Mouse (Mus musculus) telencephalon, adult 2 months (tissue): Measurements from ENCODE around the gene Usp32.
"Not testable (repeated sequence)": the region's sequence is repeated elsewhere in the genome, so short reads cannot be mapped to it uniquely, and the experiment has no call there.

Experiments used
- DNase-seq: peaks from one replicate; pipeline ENCODE4 v3.0.0-alpha.2; 2011; ENCODE audit warnings: low read depth, low spot score

The Usp32 gene

GRCm38 (mm10) chr11:85139581-85140540 is at the start of gene Usp32:
Gene Usp32, minus strand, starts transcription at chr11:85140161.
- peak; percentile 95 for DNase-seq

DNA sequence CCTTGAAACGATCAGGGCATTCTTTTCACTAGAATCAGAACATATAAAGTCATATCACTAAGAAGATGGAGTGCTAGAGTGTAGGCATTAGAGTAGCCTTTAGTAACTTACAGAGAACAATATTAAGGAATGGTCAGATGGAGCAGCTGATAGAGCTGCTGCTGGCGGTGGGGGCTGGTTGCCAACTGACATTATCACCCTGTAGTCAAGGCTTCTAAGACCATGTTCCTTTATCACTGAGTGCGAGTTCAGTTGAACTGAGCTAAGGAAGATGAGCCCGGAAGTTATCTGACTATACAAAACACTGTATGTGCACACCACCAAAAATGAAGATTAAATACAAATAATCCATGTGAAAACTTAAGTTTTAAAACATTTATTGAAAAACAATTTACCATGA is 49.1 kb upstream of the Usp32 start:
- no peak for DNase-seq

GRCm38 (mm10) chr11:85184839-85185238 is 44.9 kb upstream of the Usp32 start:
- DNase-seq: no peak

DNA sequence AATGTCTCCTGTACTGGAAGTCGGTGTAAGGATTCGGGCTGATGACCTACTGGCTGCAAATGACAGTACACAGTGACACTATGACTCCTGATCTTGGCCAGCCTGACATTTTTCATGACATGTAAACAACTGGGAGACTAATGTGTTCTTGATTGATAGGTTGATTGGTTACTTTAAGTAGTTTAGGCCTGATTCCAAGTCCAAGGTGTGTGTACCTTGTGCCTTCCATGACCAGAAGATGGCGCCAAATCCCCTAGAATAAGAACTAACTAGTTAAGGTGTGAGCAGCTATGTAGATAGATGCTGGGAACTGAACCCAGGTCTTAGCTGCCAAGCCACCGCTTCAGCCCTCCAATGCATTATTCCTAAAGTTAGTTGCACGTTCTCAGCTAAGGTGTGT is 44.1 kb upstream of the Usp32 start:
- DNase-seq: peak; percentile 17

DNA sequence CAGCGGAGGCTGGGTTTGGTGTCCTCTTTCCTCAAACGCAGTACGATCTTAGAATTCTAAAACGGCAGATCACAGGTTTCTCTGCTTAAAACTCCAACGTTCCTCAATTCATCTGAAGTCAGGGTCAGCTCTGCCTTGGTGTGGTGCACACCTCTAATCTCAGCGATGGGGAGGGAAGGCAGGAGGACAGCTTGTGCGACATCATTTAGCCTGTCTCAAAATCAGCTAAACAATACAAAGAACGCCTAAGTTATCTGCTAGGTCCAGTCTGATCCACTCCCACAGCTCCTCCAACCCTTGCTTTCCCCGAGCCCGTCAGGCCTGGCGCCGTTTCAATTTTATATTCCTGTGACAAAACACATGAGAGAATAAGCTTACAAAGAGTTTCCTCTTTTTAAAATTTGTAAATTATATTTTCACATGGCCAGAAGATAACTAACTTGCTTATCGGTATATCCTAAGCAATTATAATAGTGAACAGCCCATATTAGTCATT is 43.4 kb upstream of the Usp32 start:
- no peak for DNase-seq

- peak; percentile 32 for DNase-seq
Observed at GRCm38 (mm10) chr11:85182617-85183283, 42.8 kb upstream of the Usp32 start.

DNA sequence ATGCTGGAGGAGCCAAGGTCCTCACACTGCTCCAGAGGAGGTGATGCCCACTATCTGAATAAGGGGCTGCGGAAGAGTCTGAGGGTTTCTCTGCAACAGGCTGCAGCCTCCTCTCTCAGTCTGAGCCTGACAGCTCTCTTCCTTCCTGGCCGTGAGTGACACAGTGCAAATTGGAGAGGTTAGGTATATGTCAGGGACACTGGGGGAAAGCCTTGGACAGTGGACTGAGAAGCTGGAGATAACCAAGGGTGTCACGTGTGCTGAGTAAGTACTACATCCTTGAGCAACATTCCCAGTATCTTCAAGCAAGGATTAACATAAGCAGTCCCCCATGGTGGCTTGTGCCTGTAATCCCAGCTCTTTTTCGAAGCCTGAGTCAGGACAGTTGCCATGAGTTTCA is 38.5 kb upstream of the Usp32 start:
- DNase-seq: no peak

GRCm38 (mm10) chr11:85177761-85178160 is 37.8 kb upstream of the Usp32 start:
- DNase-seq: no peak

- DNase-seq: no peak
Observed at GRCm38 (mm10) chr11:85175941-85176340, 36.0 kb upstream of the Usp32 start.

DNA sequence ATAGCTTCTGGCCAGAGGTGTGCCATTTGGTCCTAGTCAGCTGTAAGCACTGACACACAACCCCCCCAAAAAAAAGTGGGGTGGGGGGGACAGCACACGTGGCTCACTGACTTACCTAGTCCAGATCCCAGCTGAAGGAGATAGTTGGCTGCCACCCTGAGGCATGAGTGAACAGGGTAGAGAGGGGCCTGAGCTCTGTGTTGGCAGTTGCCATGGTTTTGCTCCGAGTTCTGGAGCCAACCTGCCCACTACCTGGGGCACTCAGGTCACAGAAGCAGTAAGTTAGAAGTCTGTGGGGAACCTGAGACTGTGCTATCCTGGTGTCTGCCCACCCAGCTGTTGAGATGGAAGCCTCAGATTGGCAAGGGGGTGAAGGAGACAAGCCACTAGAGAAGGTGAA is 30.9 kb upstream of the Usp32 start:
- no peak for DNase-seq

DNA sequence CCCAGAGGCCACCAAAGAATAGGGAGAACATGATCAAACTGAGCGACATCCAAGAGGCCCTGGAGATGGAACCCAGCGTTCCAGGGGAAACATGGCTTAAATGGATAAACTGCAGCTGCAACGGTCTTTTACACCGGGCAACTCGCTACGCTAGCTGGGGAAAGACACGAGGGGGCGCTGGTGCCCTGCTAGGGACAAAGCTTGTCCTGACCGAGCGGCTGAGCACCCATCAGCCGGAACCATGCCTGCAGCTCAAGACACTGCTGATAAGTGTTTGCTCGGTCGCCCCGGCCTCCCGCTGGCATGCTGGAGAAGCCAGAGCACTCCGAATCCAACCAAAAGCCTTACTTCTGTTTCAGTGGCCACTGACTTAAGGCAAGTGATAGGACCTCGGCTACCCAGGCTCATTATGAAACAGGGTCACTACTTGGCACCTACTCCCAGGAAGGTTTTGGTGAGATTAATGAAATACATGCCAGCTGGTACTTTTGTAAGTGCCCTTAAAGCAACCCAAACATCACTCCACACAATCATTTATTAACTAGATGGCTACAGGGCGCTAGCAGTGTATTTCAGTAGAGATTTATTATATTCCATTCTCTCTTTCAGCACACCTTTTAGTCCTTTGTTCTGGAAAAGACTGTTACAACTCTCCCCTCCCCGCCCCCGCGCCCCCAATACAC is 30.2 kb upstream of the Usp32 start, which contains the start of gene 1700125H20Rik:
Gene 1700125H20Rik (plus strand): TSS at position 347 of the 683 bp plus-strand sequence.
- DNase-seq: peak; percentile 43

DNA sequence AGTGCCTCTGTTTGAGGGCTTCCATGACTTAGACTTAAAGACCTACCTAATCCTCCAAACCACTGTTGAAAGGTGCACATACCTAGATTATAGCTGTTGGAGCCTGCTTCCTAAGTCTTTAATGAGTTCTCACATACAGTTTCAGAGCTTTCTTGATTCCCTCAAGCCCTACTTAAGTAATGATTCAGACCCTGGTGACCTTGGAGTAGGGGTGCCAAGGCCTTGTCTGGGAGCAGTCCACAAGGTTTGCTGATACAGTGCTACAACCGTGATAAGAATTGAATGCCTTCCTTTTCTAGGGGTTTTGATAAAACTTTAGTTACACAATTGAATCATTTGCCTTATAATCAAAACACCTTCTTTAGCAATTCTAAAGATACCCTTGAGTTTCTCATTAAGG is 27.5 kb upstream of the Usp32 start:
- DNase-seq: no peak

- no peak for DNase-seq
Observed at GRCm38 (mm10) chr11:85164371-85164770, 24.4 kb upstream of the Usp32 start.

- DNase-seq: not testable (repeated sequence)
Observed at GRCm38 (mm10) chr11:85163014-85163413, 23.1 kb upstream of the Usp32 start.

DNA sequence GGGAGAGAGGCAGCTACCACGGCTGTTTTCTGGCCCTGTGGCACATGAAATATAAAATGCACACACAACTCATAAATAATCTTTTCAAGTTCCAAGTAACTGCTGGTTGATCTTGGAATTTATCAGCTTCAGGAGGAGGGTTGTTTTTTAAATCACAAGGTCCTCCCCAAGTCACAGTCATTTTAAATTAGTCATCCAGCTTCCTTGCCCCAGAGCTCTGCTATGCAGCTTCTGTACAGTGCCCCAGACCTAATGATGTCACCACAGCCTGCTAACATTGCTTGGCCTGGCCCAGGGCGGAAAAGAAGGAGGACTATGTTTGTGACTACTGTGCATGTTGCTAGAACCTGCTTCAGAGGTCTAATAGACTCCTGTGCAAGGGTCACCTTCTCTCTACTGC is 17.3 kb upstream of the Usp32 start:
- no peak for DNase-seq

- no peak for DNase-seq
Observed at GRCm38 (mm10) chr11:85152256-85152930, 12.4 kb upstream of the Usp32 start.

DNA sequence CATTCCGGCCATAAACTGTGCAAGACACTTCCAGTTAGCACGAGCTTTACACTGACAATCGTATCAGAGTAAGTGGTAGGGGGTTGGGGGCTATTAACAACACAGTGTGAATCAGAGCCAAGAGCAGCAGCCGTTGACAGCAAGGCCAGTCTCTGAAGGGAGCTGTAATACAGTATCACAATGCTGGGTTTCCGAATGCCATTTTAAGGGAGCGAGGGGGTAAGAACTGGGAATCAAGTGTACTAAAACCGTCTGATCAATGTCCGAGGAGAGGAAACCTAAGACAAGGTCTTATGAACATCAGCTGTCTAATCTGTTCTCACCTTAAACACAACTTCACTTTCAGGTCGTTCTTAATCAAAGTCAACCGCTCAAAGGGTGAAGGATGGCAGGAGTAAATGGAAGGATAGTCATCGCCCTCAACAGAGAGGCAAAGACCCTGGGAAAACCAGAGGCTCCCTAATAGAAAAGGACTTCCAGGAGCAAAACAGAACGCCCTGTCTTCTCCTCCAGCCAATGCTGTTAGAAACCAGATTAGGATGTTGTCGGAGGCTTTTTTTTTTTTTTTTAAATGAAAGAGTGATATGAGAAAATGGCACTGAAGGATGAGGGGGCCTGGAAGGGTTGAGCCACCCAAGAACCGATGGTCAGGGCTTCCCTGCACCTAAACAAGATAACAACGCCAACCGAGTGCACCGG is 1.0 kb downstream of the Usp32 start:
- DNase-seq: no peak

DNA sequence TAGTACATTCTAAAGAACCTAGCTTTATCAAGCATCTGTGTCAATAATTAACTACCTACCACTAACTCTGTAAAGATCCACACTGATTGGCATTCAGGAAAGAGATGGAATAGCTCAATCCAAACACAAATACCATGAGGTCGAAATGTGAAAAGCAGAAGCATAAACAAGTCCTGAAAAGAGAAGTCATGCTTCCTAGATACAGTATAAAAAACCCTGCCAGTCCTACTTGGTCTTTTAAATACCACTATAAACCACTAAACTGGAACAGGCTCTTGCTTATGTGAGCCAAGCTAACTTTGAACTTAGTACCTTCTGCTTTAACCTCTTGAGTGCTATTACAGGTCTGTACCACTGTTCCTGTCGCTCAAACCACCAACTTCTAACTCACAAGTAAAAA is 8.4 kb downstream of the Usp32 start:
- DNase-seq: no peak

GRCm38 (mm10) chr11:85128883-85129282 is 11.1 kb downstream of the Usp32 start:
- no peak for DNase-seq

DNA sequence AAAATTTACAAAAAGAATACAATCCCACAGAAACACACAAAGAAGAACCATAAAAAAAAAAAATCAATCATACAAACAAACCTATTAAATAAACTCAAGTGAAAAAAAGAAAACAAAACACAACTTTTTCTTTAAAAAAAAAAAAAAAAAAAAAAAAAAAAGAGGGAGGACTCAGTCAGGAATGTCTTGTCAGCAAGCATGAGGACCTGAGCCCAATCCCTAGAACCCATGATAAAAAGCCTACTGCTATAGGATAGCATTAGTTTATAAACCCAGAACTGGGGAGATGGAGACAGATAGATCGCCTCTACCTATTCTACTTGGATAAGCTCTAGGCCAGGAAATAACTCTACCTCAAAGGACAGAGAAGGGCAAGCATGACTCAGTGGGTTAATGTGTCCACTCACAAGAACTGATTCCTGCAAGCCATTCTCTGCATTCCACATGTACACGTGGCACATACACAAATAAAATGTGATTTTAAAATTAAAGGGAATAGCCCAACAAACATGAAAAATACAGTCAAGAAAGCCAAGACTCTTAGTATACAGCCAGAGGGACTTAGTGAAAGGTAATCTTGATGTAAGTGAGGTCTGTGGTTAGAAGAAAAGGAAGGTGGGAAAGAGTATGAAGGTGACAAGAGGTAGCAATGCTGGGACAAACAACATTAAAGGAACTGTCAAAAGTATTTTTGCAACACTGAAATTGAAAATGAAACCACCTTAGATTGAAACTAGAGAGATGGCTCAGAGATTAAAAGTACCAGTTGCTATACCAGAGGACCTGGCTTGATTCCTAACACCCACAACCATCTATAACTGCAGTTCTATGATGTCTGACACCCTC is 13.5 kb downstream of the Usp32 start:
- no peak for DNase-seq
